Mouse (Mus musculus) regulatory T cell (primary cell): ENCODE measurements around the gene Armc3.

Source experiments
- in situ Hi-C: fragments of 300-600 bp; cut with MboI, MseI; formaldehyde crosslinking; loops from one replicate; pipeline ENCODE4 v1.15.1; 2025; ENCODE audit warnings: high pct_unique_total_duplicates

Gene Armc3

GRCm38 (mm10) chr2:19198452-19199365 lies at the start of gene Armc3:
Armc3 (plus strand) TSS chr2:19199302.
- in situ Hi-C loops: no loop called here

- in situ Hi-C loops: no loop called here
Measured at GRCm38 (mm10) chr2:19152687-19153086, 46.4 kb upstream of the Armc3 start.

GRCm38 (mm10) chr2:19156176-19156575 lies 42.9 kb upstream of the Armc3 start:
- in situ Hi-C loops: no loop called here

- in situ Hi-C loops: no loop called here
Measured at GRCm38 (mm10) chr2:19159539-19159938, 39.6 kb upstream of the Armc3 start.

GRCm38 (mm10) chr2:19160368-19161114 lies 38.6 kb upstream of the Armc3 start:
- in situ Hi-C loops: no loop called here

- in situ Hi-C loops: no loop called here
Measured at GRCm38 (mm10) chr2:19164234-19164633, 34.9 kb upstream of the Armc3 start.

- in situ Hi-C loops: no loop called here
Measured at GRCm38 (mm10) chr2:19176827-19177236, 22.3 kb upstream of the Armc3 start.

- in situ Hi-C loops: no loop called here
Measured at GRCm38 (mm10) chr2:19199366-19199853, 308 bp downstream of the Armc3 start.

- in situ Hi-C loops: no loop called here
Measured at GRCm38 (mm10) chr2:19200112-19200511, 1.0 kb downstream of the Armc3 start.

- in situ Hi-C loops: no loop called here
Measured at GRCm38 (mm10) chr2:19201682-19202081, 2.6 kb downstream of the Armc3 start.

GRCm38 (mm10) chr2:19234305-19234704 lies 35.2 kb downstream of the Armc3 start:
- in situ Hi-C loops: no loop called here

GRCm38 (mm10) chr2:19235193-19235592 lies 36.1 kb downstream of the Armc3 start:
- in situ Hi-C loops: no loop called here

- in situ Hi-C loops: no loop called here
Measured at GRCm38 (mm10) chr2:19235614-19236013, 36.5 kb downstream of the Armc3 start.

GRCm38 (mm10) chr2:19238771-19239170 lies 39.7 kb downstream of the Armc3 start:
- in situ Hi-C loops: no loop called here

GRCm38 (mm10) chr2:19249611-19250010 lies 50.5 kb downstream of the Armc3 start:
- in situ Hi-C loops: no loop called here

- in situ Hi-C loops: no loop called here
Measured at GRCm38 (mm10) chr2:19255037-19255436, 55.9 kb downstream of the Armc3 start.

GRCm38 (mm10) chr2:19257255-19257654 lies 58.2 kb downstream of the Armc3 start:
- in situ Hi-C loops: no loop called here

- in situ Hi-C loops: no loop called here
Measured at GRCm38 (mm10) chr2:19260399-19260798, 61.3 kb downstream of the Armc3 start.

GRCm38 (mm10) chr2:19263375-19263774 lies 64.3 kb downstream of the Armc3 start:
- in situ Hi-C loops: no loop called here

- in situ Hi-C loops: no loop called here
Measured at GRCm38 (mm10) chr2:19265834-19266233, 66.7 kb downstream of the Armc3 start.

- in situ Hi-C loops: no loop called here
Measured at GRCm38 (mm10) chr2:19267396-19267795, 68.3 kb downstream of the Armc3 start.

- in situ Hi-C loops: loop anchor here (10.0 kb wide), 1 partner anchor 275 kb away; the partner anchor contains the start of genes 4930426L09Rik and Pip4k2a
Measured at GRCm38 (mm10) chr2:19269955-19270354, 70.9 kb downstream of the Armc3 start.
